Mouse (Mus musculus) liver, embryonic 13.5 days (tissue): ENCODE results near the gene Myt1l. TPM values are rescaled to one million over a fixed set of nuclear protein-coding genes. Genes with fewer than 3 reads are reported as not detected.

Experiments used
- ATAC-seq: fragments of 200-750 bp; cut with Nextera tagmentation; 2 replicates; pipeline ENCODE4 v1.8.0; 2017; ENCODE audit warnings: low read depth, mild to moderate bottlenecking, moderate number of reproducible peaks, moderate library complexity
- DNase-seq: peaks from one replicate; pipeline ENCODE4 v3.0.0; 2022
- H3K27ac ChIP-seq: fragments of 300-500 bp; sonication (generic); 2 replicates; pipeline ENCODE4 v1.5.1; 2015; ENCODE audit warnings: moderate library complexity, mild to moderate bottlenecking, inconsistent platforms
- H3K27me3 ChIP-seq: fragments of 300-500 bp; sonication (generic); 2 replicates; pipeline ENCODE4 v1.6.1; 2015; ENCODE audit warnings: mild to moderate bottlenecking, inconsistent platforms
- H3K36me3 ChIP-seq: fragments of 300-500 bp; sonication (generic); 2 replicates; pipeline ENCODE4 v1.6.1; 2015; ENCODE audit warnings: mild to moderate bottlenecking, inconsistent platforms
- H3K4me1 ChIP-seq: fragments of 300-500 bp; sonication (generic); replicated peaks from 2 replicates; pipeline ENCODE4 v1.6.1; 2015; ENCODE audit warnings: inconsistent platforms
- H3K4me2 ChIP-seq: fragments of 300-500 bp; sonication (generic); 2 replicates; pipeline ENCODE4 v1.6.1; 2015; ENCODE audit warnings: inconsistent platforms, mild to moderate bottlenecking, moderate library complexity
- H3K4me3 ChIP-seq: fragments of 300-500 bp; sonication (generic); replicated peaks from 2 replicates; pipeline ENCODE4 v1.5.1; 2015; ENCODE audit warnings: mild to moderate bottlenecking, inconsistent platforms
- H3K9ac ChIP-seq: fragments of 300-500 bp; sonication (generic); 2 replicates; pipeline ENCODE4 v1.6.1; 2015; ENCODE audit warnings: mild to moderate bottlenecking, inconsistent platforms
- H3K9me3 ChIP-seq: fragments of 300-500 bp; sonication (generic); replicated peaks from 2 replicates; pipeline ENCODE4 v1.6.1; 2016; ENCODE audit warnings: inconsistent platforms
- WGBS: fragments of 180-500 bp; shearing (Covaris S2); methylation state at CpG from one replicate; pipeline ENCODE4 v1.1.7; 2015; ENCODE audit not compliant: insufficient replicate concordance; 5-methylcytosine and 5-hydroxymethylcytosine counted together
- polyA plus RNA-seq: library from polyadenylated mRNA; unstranded; fragments of >200 nt; fragmentation: Nextera tagmentation; extraction: Ambion mirVana; gene quantifications from 2 replicates; pipeline ENCODE4 v1.2.1, GENCODE M21; 2015

Myt1l gene
- polyA plus RNA-seq, 1 experiment from 2014 or later, result 0.55 TPM

- Histone ChIP-seq H3K9ac (no peak overlapping the region), H3K4me2 (no peak overlapping the region), H3K27ac (no peak overlapping the region), H3K4me3 (no peak overlapping the region), H3K9me3 (no peaks in the 10 kb centered on the region), H3K4me1 (no peaks in the 10 kb centered on the region), H3K36me3 (no peaks in the 10 kb centered on the region), H3K27me3 (no peaks in the 10 kb centered on the region)
- 75% methylated on average over 7 of the region's 7 CpGs for WGBS
- DNase-seq, result no peak
- no peak for ATAC-seq
Observed at GRCm38 (mm10) chr12:29671984-29672383, 143.8 kb downstream of the Myt1l start.

GRCm38 (mm10) chr12:29675594-29676362 lies 147.6 kb downstream of the Myt1l start:
- no peaks in the 10 kb centered on the region for H3K36me3 ChIP-seq
- H3K4me3 ChIP-seq, result no peak overlapping the region
- no peaks in the 10 kb centered on the region for H3K4me1 ChIP-seq
- WGBS, result 47% methylated on average over 14 of the region's 14 CpGs
- H3K9me3 ChIP-seq, result no peaks in the 10 kb centered on the region
- H3K9ac ChIP-seq, result no peak overlapping the region
- H3K27me3 ChIP-seq, result no peaks in the 10 kb centered on the region
- H3K4me2 ChIP-seq, result no peak overlapping the region
- ATAC-seq, result no peak
- no peak for DNase-seq
- no peak overlapping the region for H3K27ac ChIP-seq

DNA sequence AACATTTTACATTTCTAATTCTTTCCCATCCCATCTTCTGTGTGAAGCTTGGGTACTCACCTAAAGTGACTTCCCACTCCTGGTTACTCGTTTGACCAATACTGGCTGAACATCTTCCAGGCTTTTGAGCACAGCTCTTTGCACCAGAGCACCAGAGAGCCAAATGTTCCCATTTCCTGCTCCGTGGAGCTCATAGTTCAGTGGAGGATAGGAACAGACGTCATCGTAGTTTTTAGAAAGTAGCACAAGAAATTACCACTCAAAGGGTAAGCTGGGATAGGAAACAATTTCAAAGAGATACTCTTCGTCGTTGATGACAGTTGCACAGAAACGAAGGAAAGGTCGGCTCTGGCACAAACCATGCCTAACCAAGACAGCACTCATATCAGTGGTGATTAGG lies 154.2 kb downstream of the Myt1l start:
- 63% methylated on average over 8 of the region's 8 CpGs for WGBS
- Histone ChIP-seq H3K4me1 (no peaks in the 10 kb centered on the region), H3K9ac (no peak overlapping the region), H3K27me3 (no peaks in the 10 kb centered on the region), H3K4me2 (no peak overlapping the region), H3K9me3 (no peaks in the 10 kb centered on the region), H3K4me3 (no peak overlapping the region), H3K36me3 (no peaks in the 10 kb centered on the region), H3K27ac (no peak overlapping the region)
- no peak for ATAC-seq
- no peak for DNase-seq

DNA sequence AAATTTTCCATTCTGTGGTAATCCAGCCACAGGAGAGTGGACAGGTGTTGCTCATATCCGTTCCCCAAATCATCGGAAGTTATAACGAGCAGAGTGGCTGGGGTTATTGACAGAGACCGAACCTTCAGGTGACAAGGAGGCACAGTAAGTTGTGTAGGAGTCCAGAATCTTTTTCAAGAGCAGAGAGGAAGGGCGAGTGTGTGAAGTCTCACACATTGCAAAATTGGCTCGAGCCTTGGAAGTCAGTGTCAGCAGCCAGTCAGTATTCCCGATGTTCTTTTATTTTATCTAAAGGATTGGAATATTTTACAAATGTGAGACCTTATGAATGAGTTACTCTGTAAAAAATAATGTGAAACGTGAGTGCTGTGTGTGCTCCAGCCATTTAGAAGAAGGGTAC lies 154.8 kb downstream of the Myt1l start:
- no peak for DNase-seq
- 69% methylated on average over 8 of the region's 8 CpGs for WGBS
- Histone ChIP-seq H3K4me2 (no peak overlapping the region), H3K9me3 (no peaks in the 10 kb centered on the region), H3K36me3 (no peaks in the 10 kb centered on the region), H3K27me3 (no peaks in the 10 kb centered on the region), H3K9ac (no peak overlapping the region), H3K27ac (no peak overlapping the region), H3K4me3 (no peak overlapping the region), H3K4me1 (no peaks in the 10 kb centered on the region)
- ATAC-seq, result no peak

DNA sequence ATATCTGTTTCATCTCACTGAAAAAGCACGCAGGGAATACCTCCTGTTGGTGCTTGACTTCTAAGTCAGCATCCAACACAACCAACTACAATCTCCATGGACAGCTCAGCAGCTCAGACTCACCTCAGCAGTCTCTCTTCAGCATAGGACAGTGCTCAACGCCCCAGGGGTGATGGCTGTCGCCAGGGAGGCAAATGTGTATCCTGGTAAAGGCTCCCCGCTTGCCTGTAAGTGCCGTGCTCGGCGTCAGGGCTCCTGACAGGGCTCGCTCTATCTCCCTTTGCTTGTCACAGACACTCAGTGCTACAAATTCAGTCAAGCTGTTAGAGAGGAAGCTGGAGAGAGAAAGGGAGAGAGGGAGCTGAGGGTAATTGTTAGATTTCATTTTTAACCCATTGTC lies 158.1 kb downstream of the Myt1l start:
- ATAC-seq (no peak), DNase-seq (no peak)
- H3K27me3 ChIP-seq, result no peaks in the 10 kb centered on the region
- 45% methylated on average over 8 of the region's 8 CpGs for WGBS
- H3K36me3 ChIP-seq, result no peaks in the 10 kb centered on the region
- H3K4me3 ChIP-seq, result no peak overlapping the region
- H3K9me3 ChIP-seq, result no peaks in the 10 kb centered on the region
- H3K4me2 ChIP-seq, result no peak overlapping the region
- no peak overlapping the region for H3K9ac ChIP-seq
- no peak overlapping the region for H3K27ac ChIP-seq
- no peaks in the 10 kb centered on the region for H3K4me1 ChIP-seq

- H3K9ac ChIP-seq, result no peak overlapping the region
- no peaks in the 10 kb centered on the region for H3K9me3 ChIP-seq
- H3K27ac ChIP-seq, result no peak overlapping the region
- DNase-seq (no peak), ATAC-seq (no peak)
- no peak overlapping the region for H3K4me3 ChIP-seq
- no peaks in the 10 kb centered on the region for H3K4me1 ChIP-seq
- no peak overlapping the region for H3K4me2 ChIP-seq
- no peaks in the 10 kb centered on the region for H3K36me3 ChIP-seq
- H3K27me3 ChIP-seq, result no peaks in the 10 kb centered on the region
- WGBS, result 49% methylated on average over 5 of the region's 5 CpGs
Observed at GRCm38 (mm10) chr12:29691566-29691965, 163.4 kb downstream of the Myt1l start.

DNA sequence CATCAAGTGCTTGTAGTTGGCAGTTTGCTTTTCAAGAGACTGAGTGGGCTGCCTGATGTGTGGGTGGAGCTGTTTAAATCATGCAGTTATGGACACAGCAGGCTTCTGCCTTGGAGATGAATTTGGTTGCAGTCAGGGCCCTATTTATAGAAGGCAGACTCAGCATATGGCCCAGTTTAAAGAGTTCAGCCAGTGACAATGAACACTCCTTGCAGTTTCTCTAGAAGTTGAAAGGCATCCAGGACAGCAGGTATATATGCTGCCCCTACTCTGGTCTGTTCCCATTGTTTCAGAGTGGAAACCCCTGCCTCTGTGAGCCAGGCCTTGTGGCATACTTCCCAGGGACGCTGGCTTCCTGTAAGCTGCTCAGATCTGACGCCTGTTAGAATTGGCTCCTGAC lies 167.0 kb downstream of the Myt1l start:
- Histone ChIP-seq H3K4me2 (no peak overlapping the region), H3K27ac (no peak overlapping the region), H3K4me1 (no peaks in the 10 kb centered on the region), H3K9me3 (no peaks in the 10 kb centered on the region), H3K27me3 (no peaks in the 10 kb centered on the region), H3K4me3 (no peak overlapping the region), H3K36me3 (no peaks in the 10 kb centered on the region), H3K9ac (no peak overlapping the region)
- DNase-seq, result no peak
- 25% methylated on average over 2 of the region's 2 CpGs for WGBS
- no peak for ATAC-seq

- no peak overlapping the region for H3K4me3 ChIP-seq
- no peak overlapping the region for H3K4me2 ChIP-seq
- H3K27ac ChIP-seq, result no peak overlapping the region
- no peak overlapping the region for H3K9ac ChIP-seq
- H3K4me1 ChIP-seq, result no peaks in the 10 kb centered on the region
- H3K36me3 ChIP-seq, result no peaks in the 10 kb centered on the region
- H3K9me3 ChIP-seq, result no peaks in the 10 kb centered on the region
- H3K27me3 ChIP-seq, result no peaks in the 10 kb centered on the region
- ATAC-seq (no peak), DNase-seq (no peak)
- 64% methylated on average over 12 of the region's 12 CpGs for WGBS
Observed at GRCm38 (mm10) chr12:29697526-29698500, 169.6 kb downstream of the Myt1l start.

DNA sequence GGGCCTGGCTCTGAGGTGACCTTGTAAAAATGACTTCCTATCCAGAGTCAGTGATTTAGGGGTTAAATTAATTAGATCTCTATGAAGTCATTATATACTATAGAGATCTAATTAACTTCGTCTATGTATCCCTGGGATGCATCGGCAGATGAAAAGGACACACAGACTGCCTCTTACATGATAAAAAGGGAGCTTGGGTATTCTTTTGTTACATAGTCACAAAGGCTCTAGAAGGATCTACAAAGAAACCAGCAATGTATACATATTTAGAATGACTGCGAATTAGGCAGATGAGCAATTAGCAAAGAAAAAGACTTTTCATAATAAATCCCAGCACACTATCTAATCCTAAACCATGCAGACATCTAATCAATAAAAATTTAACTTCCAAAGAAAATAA lies 170.4 kb downstream of the Myt1l start:
- WGBS, result 59% methylated on average over 3 of the region's 3 CpGs
- H3K9me3 ChIP-seq, result no peaks in the 10 kb centered on the region

DNA sequence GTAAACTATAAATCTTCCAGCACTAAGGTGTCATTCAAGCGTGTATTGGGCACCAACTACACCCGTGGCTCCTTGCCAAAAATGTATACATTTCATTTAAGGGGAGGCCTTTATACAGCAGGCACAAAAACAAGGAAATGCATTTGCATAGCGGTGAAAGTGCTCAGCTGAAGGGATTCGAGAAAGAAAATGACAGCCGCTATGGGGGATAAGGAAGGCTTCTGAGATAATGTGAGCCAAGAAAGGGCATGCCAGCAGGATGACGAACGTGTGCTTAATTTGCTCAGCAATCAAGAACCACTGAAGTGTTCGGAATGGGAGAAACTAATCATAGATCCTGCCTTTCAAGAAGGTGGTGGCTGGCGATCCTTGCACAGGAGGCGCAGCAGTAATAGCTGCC lies 170.8 kb downstream of the Myt1l start:
- Histone ChIP-seq H3K4me3 (no peak overlapping the region), H3K9me3 (no peaks in the 10 kb centered on the region), H3K9ac (no peak overlapping the region), H3K27ac (no peak overlapping the region), H3K27me3 (no peaks in the 10 kb centered on the region), H3K4me2 (no peak overlapping the region), H3K4me1 (no peaks in the 10 kb centered on the region), H3K36me3 (no peaks in the 10 kb centered on the region)
- DNase-seq (no peak), ATAC-seq (no peak)
- WGBS, result 63% methylated on average over 10 of the region's 10 CpGs

More for the DNA sequence above, 170.4 kb downstream of the Myt1l start:
- H3K4me2 ChIP-seq, result no peak overlapping the region
- H3K4me1 ChIP-seq, result no peaks in the 10 kb centered on the region
- no peak for DNase-seq
- no peak overlapping the region for H3K4me3 ChIP-seq
- no peak overlapping the region for H3K9ac ChIP-seq
- no peak overlapping the region for H3K27ac ChIP-seq
- no peaks in the 10 kb centered on the region for H3K27me3 ChIP-seq
- no peak for ATAC-seq
- H3K36me3 ChIP-seq, result no peaks in the 10 kb centered on the region

- WGBS, result 74% methylated on average over 10 of the region's 10 CpGs
- H3K27ac ChIP-seq, result no peak overlapping the region
- H3K4me2 ChIP-seq, result no peak overlapping the region
- no peaks in the 10 kb centered on the region for H3K9me3 ChIP-seq
- ATAC-seq (no peak), DNase-seq (no peak)
- no peak overlapping the region for H3K9ac ChIP-seq
- no peaks in the 10 kb centered on the region for H3K36me3 ChIP-seq
- no peaks in the 10 kb centered on the region for H3K4me1 ChIP-seq
- H3K27me3 ChIP-seq, result no peaks in the 10 kb centered on the region
- no peak overlapping the region for H3K4me3 ChIP-seq
Observed at GRCm38 (mm10) chr12:29699386-29699785, 171.2 kb downstream of the Myt1l start.
